Mouse (Mus musculus): ENCODE measurements around the gene Ppara.

Ppara gene

DNA sequence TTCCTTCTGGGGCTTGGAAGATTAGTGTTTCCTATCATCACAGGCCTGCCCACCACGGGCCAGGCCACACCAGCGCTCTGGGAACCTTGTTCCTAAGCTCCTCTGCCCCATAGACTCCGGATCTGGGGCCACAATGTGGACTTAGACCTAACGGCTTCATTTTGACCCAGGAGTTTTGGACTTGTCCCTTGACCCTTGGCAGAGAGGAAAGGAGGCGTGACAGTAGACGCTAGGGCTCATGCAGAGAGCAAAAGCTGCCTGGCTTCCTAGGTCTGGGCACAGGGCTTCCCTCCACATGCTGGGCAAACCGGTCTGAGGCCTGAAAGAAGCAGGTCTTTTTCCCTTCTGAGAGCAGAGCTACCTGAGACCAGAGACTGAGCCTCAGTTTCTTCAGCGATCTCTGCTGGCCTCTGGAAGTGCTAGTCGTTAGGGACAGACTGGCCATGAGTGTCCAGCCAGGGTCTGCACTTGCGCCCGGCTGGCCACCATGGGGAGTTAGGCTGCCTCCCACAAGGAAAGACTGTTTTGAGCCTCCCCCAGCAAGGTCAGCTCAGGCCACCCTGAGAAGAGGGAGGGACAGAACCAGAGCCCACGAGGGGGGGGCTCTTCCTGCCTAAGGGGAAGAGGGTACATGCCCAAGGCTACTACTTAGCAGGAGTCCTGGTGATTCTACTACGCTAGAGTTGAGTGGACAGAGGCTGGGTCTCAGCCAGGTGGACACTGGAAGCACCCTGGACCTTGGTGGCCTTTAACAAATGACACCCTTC lies 29.0 kb upstream of the Ppara start:
- peak; percentile 10 to 22 for DNase-seq

DNA sequence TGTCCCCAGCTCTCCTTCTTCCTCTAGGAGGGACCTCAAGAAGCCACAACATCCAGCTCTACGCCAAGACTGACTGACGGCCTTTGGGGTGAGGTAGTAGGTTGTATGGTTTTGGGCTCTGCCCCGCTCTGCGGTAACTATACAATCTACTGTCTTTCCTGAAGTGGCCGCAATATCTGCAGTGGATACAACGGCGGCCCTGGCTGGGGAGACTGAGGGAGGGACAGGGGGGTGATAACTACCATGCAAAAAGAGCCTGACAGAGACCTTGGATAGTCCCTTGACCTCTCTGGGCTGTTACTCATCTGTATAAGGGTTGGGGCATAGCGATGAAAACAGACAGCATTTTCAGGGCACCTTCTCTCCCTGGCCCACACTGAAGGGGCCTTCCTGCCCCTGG lies 28.3 kb upstream of the Ppara start:
- DNase-seq = peak in 1 of 2 experiments; percentile 3

DNA sequence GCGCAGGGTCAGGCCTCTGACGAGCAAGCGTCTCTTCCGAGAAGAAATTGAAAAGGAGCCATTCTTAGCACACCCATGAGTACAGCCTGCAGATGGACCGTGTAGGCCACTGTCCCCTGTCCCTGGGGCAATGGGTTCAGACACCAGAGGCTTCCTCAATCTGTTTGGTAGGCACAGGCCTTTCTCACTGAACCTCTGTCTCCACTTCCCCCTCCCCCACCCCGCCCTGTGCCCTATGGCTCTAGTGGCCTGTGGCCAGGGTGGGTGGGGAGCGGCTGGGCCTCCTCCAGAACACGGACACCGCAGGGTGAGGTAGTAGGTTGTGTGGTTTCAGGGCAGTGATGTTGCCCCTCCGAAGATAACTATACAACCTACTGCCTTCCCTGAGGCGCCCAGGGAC lies 27.8 kb upstream of the Ppara start:
- peak; percentile 21 to 23 for DNase-seq

DNA sequence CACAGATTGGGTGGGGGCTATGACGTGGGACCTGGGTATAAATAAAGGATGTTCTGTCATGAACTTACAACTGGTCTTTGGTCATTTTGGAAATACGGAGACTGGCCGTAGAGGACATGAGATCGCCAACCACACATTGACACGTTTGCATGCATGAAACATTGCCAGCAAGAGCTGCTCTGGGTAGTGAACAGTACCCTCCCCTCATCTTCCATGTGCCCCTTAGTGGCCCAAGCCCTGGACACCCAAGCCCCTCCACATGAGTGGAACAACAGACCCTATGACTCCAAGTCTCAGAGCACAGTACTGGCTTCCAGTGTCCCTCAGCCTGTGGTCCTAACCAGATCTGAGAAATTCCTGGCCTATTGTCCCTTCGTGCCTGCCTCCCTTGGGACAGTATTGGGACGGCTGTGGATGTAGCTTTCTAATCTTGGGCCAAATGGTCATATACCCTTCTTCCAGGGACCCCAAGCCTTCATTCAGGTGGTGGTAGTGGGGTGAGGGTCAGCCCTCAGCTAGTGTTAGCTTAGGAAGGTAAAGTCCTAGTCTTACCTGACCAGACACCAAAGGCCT lies 27.2 kb upstream of the Ppara start:
- peak in 1 of 2 experiments; percentile 17 for DNase-seq

DNA sequence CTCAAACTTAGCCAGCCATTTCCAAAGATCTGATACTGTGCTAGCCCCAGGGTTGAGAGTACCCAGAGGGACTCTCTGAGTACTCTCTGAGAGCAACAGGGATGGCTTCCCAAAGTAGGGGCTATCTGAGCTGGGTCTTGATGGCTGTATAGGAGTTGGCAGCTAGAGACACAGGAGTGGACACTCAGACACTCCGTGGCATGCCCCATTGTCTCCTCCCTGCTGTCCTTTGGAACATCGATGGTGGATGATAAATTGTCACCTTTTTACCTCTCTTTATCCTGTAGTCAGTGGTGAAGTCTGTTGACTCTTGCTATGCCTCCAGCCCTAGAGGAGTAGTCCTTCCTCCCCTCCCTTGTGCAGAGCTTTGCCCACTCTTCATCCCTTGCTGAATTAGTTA lies 26.6 kb upstream of the Ppara start:
- DNase-seq = peak in 1 of 2 experiments; percentile 21

DNA sequence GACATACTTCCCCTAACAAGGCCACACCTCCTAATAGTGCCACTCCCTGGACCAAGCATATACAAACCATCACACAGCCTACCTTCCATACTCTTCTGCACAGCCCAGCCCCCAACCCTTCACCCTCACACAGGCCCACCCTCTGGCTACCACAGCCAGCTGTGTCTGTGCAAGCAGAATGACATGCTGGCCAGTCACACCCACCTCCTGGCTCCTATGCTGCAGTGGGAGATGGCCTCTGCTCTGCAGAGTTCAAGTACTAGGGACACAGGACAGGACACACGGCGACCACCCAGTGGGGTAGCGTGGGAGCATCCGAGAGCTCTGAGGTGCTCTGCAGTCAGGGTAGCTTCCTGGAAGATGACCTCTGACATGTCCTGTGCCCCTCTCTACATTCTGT lies 25.9 kb upstream of the Ppara start:
- peak in 1 of 2 experiments; percentile 32 for DNase-seq

DNA sequence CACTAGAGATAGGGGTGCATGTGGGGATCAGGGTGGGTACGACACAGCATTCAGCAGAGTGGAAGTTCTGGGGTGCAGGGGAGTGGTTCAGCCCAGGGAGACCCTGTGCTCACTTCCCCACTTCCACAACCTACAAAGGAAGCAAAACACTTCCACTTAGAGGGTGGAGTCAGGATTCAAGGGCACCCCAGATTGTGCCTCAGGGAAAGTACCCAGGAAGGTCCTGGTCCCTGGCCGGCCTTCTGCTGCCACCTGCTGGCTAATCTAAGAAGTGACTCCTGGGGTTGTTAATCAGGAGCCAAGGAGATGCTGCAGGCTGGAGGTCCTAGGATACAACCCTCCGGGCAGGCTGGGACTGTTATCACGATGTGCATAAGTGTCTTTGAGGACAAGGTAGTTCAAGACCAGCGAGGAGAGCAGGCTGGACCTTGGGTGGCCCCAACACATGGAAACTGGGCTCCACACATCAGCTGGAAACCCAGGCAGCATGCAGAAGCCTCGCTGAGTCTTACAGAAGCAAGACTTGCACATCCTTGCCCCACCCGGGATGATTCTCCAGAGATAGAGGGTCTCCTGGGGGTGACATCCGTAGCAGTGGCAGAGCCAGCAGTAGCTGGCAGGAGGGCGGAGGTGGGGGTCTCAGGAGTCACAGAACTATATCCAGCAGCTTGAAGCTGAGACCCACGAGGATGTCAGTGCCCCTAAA lies 25.4 kb upstream of the Ppara start:
- DNase-seq = peak; percentile 89 to 94

DNA sequence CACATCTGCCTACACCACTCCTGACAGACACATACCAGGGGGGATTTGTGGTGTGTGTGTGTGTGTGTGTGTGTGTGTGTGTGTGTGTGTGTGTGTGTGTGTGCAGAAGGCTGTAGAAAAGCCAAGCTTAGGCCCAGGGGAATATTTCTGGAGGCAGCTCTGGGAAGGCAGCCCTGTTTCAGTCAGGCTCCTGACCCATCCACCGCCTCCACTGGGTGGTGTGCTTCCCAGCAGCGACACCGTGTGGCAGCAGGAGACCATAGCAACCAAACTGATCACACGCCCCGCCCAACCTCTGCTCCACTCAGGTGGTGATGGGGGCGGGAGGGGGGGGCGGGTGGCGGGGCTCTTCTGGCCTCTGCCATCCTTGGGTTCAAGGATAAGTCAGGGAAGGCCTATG lies 24.6 kb upstream of the Ppara start:
- DNase-seq = peak; percentile 87 to 88

DNA sequence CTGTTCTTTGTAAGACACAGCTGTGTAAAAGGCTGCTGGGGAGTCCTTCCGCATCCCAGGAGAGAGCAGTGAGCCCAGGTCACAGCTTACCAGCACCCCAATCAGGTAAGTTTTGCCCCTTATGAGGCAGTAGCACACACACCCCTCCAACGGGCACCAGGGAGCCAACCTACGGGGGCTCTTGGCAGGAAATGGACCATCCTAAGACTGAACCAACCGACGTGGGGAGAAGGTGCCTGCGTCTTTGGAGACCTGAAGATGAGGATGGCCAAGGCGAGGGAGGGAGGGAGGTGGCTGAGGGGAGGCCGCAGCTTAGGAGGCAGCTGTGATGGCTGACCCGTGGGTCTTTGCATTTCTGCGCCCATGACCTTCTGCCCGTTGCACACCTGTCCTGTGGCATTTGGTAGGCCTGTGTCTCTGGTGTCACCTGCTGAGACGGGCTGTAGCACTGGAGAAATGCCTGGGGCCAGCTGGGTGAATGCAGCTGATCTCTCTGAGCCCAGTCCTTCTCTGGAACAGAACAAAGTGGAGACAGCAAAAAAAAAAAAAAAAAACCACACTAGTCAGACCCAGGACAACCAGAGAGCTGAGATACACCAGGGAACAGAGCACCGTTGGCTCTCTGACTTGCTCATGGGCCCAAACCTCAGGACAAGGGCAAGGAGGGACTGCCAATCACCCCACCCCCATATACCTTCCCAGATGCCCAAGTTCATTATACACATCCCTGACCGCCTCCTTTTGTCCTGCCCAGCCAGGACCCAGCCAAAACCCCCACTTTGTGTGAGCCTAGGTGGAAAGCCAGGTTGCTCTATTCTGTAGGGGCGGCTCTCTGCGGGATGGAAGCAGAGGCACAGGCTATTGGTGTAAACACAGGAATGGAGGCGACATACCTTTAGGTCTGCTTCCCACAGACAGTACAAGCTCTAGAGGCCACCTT lies 23.9 kb upstream of the Ppara start:
- peak in 1 of 2 experiments; percentile 12 for DNase-seq

DNA sequence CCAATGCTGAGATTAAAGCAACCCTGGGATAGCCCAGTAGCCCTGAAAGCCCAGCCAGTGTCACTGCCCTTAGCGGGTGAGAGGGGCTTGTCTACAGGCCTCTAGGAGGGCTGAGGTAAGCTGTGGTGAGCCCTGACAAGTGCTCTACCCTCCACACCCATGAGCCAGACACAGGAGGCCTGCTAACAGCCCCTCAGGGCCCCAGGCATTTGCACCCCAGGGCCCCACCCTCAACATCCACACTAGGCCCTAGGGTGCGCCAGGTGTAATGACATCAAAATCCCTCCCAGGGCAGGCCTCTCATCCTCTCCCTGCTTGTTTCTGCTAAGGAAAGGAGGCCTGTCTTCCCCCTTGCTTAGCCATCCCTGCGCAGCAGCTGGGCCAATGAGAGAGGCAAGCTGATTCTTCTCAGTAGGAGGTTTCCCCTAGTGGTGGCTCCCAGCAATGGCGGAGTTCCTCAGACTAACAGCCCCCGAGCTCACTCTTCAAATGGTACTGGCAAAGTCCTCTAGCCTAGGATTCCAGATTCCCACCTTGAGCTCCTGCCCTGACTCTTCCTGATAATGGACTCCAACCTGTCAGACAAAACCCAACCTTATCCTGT lies 22.1 kb upstream of the Ppara start:
- no peak for DNase-seq

DNA sequence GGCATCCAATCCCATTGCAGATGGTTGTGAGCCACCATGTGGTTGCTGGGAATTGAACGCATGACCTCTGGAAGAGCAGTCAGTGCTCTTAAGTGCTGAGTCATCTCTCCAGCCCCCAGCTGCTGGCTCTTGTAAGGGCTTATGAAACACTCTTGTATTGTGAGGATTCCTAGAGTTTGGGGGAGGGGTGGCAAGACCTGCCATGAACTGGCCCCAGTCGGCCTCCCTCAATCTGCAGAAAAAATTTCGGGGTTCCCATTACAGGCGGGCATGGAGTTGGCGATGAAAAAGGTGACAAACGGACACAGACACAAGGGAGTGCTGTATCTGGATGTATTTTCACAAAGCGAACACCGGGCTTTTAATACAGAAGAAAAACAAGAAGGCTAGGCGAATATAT lies 21.4 kb upstream of the Ppara start:
- DNase-seq = no peak

DNA sequence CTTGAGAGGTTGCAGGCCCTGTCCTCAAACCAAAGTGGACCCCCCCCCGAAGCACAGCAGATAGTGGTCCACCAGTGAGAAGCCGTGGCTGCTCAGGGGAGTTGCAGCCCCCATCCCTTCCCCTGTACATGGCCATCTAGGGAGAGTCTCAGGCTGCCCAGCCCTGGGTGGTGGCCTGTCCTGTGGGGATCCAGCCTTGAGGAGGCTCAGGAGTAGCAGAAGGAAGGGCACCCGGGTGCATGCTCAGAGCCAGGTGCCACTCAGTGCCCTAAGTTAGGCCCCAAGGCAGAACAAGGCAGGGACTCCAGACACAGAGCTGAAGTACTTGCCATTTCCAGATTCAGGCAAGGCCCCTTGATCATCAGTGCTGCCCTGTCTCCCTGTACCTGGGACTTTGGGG lies 19.7 kb upstream of the Ppara start:
- DNase-seq = no peak

DNA sequence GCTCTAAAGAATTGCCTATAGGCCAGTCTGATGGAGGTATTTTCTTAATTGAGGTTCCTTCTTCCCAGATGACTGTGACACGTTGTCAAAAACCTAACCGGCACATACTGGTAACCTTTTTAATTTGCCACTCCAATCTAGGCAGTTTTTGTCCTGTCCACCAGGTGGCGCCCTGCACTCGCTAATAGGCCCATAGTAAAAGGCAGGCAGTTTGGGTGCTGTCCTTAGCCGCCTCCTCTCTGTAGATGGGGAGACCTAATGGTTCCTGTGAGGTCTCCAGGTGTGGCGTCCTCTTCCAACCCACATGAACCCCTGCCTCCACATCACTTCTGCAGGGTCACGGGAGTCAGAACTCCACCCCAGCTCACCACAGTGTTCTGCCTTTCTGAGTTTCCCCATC lies 18.7 kb upstream of the Ppara start:
- peak; percentile 87 to 93 for DNase-seq

DNA sequence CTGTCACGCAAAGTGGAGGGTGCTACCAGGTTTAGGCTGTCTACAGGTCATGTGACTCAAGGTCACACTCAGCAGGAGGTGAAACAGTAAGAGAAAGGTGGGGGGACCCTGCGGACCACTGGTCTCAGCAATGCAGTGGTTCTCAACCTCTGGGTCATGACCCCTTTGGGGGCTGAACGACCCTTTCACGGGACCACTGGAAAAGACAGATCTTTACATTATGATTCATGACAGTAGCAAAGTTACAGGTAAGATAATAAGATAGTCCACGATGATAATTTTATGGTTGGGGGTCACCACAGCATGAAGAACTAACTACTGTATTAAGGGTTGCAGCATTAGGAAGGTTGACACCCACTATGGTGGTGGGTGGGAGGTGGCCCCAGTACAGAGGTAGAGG lies 18.2 kb upstream of the Ppara start:
- DNase-seq = no peak

DNA sequence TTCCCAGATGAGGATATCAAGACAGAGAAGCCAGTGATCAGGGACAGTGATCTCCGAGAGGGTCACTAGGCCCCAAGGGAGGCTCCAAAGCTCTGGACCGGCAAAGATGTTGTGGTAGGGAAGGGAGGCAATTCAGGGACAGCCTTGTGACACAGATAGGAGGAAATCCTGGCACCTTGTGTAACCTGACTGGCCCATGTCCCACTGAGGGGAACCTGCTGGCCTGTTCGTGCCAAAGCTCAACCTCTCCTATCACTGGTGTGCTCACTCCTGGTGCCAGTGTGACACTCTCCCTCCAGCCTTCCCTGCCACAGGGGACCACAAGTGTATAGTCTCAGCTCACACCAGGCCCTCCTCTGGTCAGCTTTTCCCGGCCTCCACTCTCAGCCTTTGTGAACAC lies 17.8 kb upstream of the Ppara start:
- DNase-seq = peak in 1 of 2 experiments; percentile 23

DNA sequence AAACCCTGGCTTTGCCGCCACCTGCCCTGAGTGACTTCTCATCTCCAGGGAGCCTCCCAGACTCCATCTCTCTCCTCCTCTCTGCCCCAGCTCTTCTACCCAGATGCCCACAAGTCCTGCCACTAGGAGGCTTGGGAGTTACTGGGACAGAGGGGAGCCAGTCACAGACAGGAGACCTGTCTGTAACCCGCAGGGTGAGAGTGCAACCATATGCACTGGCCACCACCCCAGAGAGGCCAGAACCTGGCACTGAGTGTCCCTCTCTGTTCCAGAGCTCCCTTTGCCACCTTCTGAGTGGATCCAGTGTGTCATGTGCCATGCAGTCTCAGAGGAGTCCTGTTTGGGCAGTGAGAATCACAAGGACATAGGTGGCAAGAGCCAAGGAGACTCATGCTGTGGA lies 17.0 kb upstream of the Ppara start:
- DNase-seq = no peak

DNA sequence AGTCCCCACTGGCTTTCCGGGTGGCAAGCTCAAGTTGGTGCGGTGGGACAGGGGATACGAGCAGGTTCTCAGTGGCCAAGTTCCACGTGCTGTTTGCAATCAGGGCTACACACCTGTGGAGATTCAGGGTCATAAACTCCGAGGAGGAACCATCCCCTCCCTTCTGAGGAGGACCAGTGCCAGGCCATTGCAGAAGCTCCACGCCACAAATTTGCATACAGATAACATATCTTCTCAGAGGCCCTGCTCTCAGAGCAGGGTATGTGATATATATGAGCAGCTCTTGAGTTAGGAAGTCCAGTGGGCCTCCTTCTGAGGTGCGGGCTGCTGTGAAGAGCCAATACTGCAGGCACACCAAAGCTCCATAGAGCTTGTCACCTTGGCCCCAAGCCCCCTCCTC lies 15.8 kb upstream of the Ppara start:
- no peak for DNase-seq

DNA sequence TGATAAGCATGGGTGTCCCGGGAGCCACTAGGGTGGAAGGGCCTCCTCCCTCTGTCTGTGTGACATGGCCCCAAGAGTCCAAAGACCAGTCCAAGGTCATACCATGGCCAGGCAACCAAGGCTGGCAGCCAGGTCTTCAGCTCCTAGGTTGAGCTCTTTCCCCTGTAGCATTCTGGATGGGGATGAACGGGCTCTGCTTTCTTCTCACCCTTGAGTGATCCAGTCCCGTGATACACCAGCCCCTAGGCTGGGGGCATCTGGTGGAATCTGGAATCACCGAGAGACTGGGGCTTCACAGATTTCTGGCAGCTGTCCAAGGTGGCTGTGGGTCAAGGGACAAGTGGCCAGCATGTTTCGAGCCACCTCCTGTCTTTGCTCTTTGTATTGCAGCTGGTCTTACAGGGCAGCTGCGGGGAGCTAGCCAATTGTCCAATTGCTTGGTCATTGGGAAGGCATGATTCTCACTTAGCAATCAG lies 14.4 kb upstream of the Ppara start:
- DNase-seq = no peak

DNA sequence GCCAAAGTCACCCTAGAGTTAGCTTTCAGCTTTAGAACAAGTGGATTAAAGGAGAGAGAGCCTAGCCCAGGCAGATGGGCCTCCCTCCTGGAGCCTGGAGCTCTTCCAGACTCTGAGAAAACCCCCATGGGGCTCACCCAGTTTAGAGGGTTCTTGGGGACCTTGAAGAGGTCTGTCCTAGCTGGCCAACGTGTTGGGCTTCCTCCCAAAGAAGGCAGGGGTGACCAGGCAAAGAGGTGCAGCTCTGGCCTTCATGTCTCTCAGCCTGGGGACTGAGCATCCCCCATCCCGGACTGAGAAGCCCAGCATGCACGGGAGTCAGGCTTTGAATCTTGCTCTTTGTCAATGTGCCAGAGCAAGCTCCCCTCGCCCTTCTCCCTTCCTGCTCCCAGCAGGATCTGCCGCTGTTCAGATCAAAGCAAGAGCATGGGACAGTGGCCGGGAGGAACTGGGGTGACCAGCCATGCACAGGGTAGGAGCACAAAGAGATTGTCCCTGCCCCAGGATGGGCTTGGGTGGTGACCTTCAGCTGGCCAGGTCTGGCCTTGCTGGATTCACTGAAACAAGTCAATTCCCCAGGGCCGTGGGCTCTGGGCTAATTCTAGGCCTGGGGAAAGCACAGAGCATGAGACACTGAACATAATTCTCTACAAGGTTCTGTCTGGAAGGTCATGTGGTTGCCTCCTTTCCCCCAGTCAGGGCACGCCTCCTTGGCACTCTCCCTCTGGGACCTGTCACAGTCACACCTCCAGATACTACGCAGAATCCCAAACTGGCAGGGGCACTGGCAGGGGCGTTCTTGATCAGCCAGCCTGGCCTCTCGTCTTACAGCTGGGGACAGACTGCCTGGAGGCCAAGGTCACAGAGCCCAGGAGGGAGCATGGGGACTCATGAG lies 10.3 kb upstream of the Ppara start:
- DNase-seq = no peak

DNA sequence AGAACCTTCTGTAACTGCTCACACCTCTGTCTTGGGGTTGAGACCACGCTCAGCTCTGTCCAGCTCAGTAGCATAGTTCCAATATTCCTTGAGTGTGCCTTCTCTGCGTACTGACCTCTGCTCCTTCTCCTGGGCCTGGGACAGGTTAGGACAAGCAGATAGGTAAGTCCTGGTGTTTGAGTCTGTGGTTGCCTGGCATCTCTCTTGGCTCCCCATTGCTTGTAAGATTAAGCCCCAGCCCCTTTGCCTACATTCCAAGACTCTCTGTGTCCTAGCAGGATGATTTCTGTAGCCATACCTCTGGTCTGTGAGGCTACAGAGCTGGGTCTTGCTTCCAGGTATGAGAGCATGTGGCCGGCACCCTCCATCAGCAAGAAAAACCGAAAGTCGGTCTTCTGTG lies 6.6 kb upstream of the Ppara start:
- DNase-seq = no peak

DNA sequence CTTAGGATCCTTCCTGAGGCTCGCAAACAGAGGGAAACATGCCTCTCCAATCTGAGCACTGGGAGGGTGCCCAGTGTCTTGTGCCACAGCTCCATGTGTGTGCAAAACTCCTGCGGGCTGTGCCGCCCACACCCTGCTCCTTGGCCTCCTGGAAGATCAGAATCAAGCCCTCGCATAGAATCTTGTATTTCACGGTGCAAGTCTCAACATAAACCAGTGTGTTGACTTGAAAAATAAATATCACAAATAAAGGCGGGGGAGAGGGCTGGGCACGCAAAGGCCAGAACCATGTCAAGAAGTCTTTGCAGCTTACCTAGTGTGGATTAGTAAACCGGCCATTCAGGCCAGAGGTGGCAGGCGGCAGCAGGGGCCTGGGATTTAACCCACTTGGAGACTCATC lies 5.5 kb upstream of the Ppara start:
- no peak for DNase-seq
